Mouse (Mus musculus) liver, embryonic 13.5 days (tissue): ENCODE results near the gene Rimbp2. TPM values are rescaled to one million over a fixed set of nuclear protein-coding genes. Genes with fewer than 3 reads are reported as not detected.
A peak's percentile ranks its signal among the peaks of the same experiment; 100 is the strongest.
"Not testable (repeated sequence)": the region's sequence is repeated elsewhere in the genome, so short reads cannot be mapped to it uniquely, and the experiment has no call there.

Experiments
- ATAC-seq: fragments of 200-750 bp; cut with Nextera tagmentation; 2 replicates; pipeline ENCODE4 v1.8.0; 2017; ENCODE audit warnings: low read depth, mild to moderate bottlenecking, moderate number of reproducible peaks, moderate library complexity
- DNase-seq: peaks from one replicate; pipeline ENCODE4 v3.0.0; 2022
- H3K27ac ChIP-seq: fragments of 300-500 bp; sonication (generic); 2 replicates; pipeline ENCODE4 v1.5.1; 2015; ENCODE audit warnings: moderate library complexity, mild to moderate bottlenecking, inconsistent platforms
- H3K27me3 ChIP-seq: fragments of 300-500 bp; sonication (generic); 2 replicates; pipeline ENCODE4 v1.6.1; 2015; ENCODE audit warnings: mild to moderate bottlenecking, inconsistent platforms
- H3K36me3 ChIP-seq: fragments of 300-500 bp; sonication (generic); 2 replicates; pipeline ENCODE4 v1.6.1; 2015; ENCODE audit warnings: mild to moderate bottlenecking, inconsistent platforms
- H3K4me1 ChIP-seq: fragments of 300-500 bp; sonication (generic); replicated peaks from 2 replicates; pipeline ENCODE4 v1.6.1; 2015; ENCODE audit warnings: inconsistent platforms
- H3K4me2 ChIP-seq: fragments of 300-500 bp; sonication (generic); 2 replicates; pipeline ENCODE4 v1.6.1; 2015; ENCODE audit warnings: inconsistent platforms, mild to moderate bottlenecking, moderate library complexity
- H3K4me3 ChIP-seq: fragments of 300-500 bp; sonication (generic); replicated peaks from 2 replicates; pipeline ENCODE4 v1.5.1; 2015; ENCODE audit warnings: mild to moderate bottlenecking, inconsistent platforms
- H3K9ac ChIP-seq: fragments of 300-500 bp; sonication (generic); 2 replicates; pipeline ENCODE4 v1.6.1; 2015; ENCODE audit warnings: mild to moderate bottlenecking, inconsistent platforms
- H3K9me3 ChIP-seq: fragments of 300-500 bp; sonication (generic); replicated peaks from 2 replicates; pipeline ENCODE4 v1.6.1; 2016; ENCODE audit warnings: inconsistent platforms
- WGBS: fragments of 180-500 bp; shearing (Covaris S2); methylation state at CpG from one replicate; pipeline ENCODE4 v1.1.7; 2015; ENCODE audit not compliant: insufficient replicate concordance; 5-methylcytosine and 5-hydroxymethylcytosine counted together
- polyA plus RNA-seq: library from polyadenylated mRNA; unstranded; fragments of >200 nt; fragmentation: Nextera tagmentation; extraction: Ambion mirVana; gene quantifications from 2 replicates; pipeline ENCODE4 v1.2.1, GENCODE M21; 2015

Gene Rimbp2
- polyA plus RNA-seq, 1 experiment from 2014 or later = not detected

- Histone ChIP-seq H3K9me3 (no peaks in the 10 kb centered on the region), H3K4me1 (no peaks in the 10 kb centered on the region), H3K36me3 (no peaks in the 10 kb centered on the region), H3K9ac (no peak overlapping the region), H3K27ac (no peak overlapping the region), H3K4me2 (no peak overlapping the region), H3K4me3 (no peak overlapping the region), H3K27me3 (no peaks in the 10 kb centered on the region)
- DNase-seq (peak; percentile 46), ATAC-seq (no peak)
- 16% methylated on average over 14 of the region's 14 CpGs for WGBS
Measured at GRCm38 (mm10) chr5:128971298-128971697, 18.0 kb upstream of the Rimbp2 start.

- Histone ChIP-seq H3K36me3 (no peaks in the 10 kb centered on the region), H3K4me3 (no peak overlapping the region), H3K27ac (no peak overlapping the region), H3K9me3 (no peaks in the 10 kb centered on the region), H3K4me2 (no peak overlapping the region), H3K4me1 (no peaks in the 10 kb centered on the region), H3K9ac (no peak overlapping the region), H3K27me3 (no peaks in the 10 kb centered on the region)
- DNase-seq (no peak), ATAC-seq (no peak)
- WGBS = 50% methylated on average over 10 of the region's 10 CpGs
Measured at GRCm38 (mm10) chr5:128970878-128971277, 17.6 kb upstream of the Rimbp2 start.

GRCm38 (mm10) chr5:128964353-128964752 is 11.1 kb upstream of the Rimbp2 start:
- WGBS = 46% methylated on average over 4 of the region's 4 CpGs

GRCm38 (mm10) chr5:128958916-128959315 is 5.6 kb upstream of the Rimbp2 start:
- Histone ChIP-seq H3K9ac (no peak overlapping the region), H3K27me3 (peaks cover 2% of the 10 kb centered on the region), H3K9me3 (peaks cover 14% of the 10 kb centered on the region; the same call in 1 of the 2 replicates), H3K4me2 (no peak overlapping the region), H3K27ac (no peak overlapping the region), H3K4me3 (no peak overlapping the region), H3K36me3 (no peaks in the 10 kb centered on the region), H3K4me1 (no peaks in the 10 kb centered on the region)
- ATAC-seq (no peak), DNase-seq (no peak)
- WGBS = 71% methylated on average over 3 of the region's 3 CpGs

More at GRCm38 (mm10) chr5:128964353-128964752, 11.1 kb upstream of the Rimbp2 start:
- Histone ChIP-seq H3K9me3 (peaks cover 14% of the 10 kb centered on the region; the same call in 1 of the 2 replicates), H3K4me2 (no peak overlapping the region), H3K27me3 (no peaks in the 10 kb centered on the region), H3K4me3 (no peak overlapping the region), H3K36me3 (no peaks in the 10 kb centered on the region), H3K27ac (no peak overlapping the region), H3K9ac (no peak overlapping the region), H3K4me1 (no peaks in the 10 kb centered on the region)
- no peak for DNase-seq
- no peak for ATAC-seq

GRCm38 (mm10) chr5:128954371-128954770 is 1.1 kb upstream of the Rimbp2 start:
- not testable (repeated sequence) for H3K36me3 ChIP-seq, H3K4me2 ChIP-seq, DNase-seq, H3K4me1 ChIP-seq, H3K27ac ChIP-seq, H3K9me3 ChIP-seq, H3K9ac ChIP-seq, H3K4me3 ChIP-seq, ATAC-seq
- 75% methylated on average over 5 of the region's 5 CpGs for WGBS
- H3K27me3 ChIP-seq = peaks cover 28% of the 10 kb centered on the region

- H3K4me1 ChIP-seq = no peaks in the 10 kb centered on the region; the same call in 1 of the 2 replicates
- peak overlapping the region; percentile 40 for H3K4me2 ChIP-seq
- H3K4me3 ChIP-seq = 0 out of 2 replicates have a peak overlapping the region, but pooled peaks have one; percentile 21
- H3K27me3 ChIP-seq = peaks cover 28% of the 10 kb centered on the region
- WGBS = 3% methylated on average over 35 of the region's 35 CpGs
- no peaks in the 10 kb centered on the region for H3K36me3 ChIP-seq
- ATAC-seq (no peak), DNase-seq (no peak)
- no peaks in the 10 kb centered on the region for H3K9me3 ChIP-seq
- H3K9ac ChIP-seq = no peak overlapping the region
- no peak overlapping the region for H3K27ac ChIP-seq
Measured at GRCm38 (mm10) chr5:128952291-128953195, 743 bp downstream of the Rimbp2 start.

GRCm38 (mm10) chr5:128951472-128951871 is 1.8 kb downstream of the Rimbp2 start:
- Histone ChIP-seq H3K4me3 (no peak overlapping the region), H3K27me3 (peaks cover 28% of the 10 kb centered on the region), H3K27ac (no peak overlapping the region), H3K4me2 (no peak overlapping the region), H3K9me3 (no peaks in the 10 kb centered on the region), H3K9ac (no peak overlapping the region), H3K4me1 (no peaks in the 10 kb centered on the region; the same call in 1 of the 2 replicates), H3K36me3 (no peaks in the 10 kb centered on the region)
- ATAC-seq (no peak), DNase-seq (no peak)
- WGBS = 40% methylated on average over 4 of the region's 4 CpGs

- Histone ChIP-seq H3K4me3 (no peak overlapping the region), H3K4me1 (no peaks in the 10 kb centered on the region), H3K27me3 (peaks cover 7% of the 10 kb centered on the region), H3K27ac (no peak overlapping the region), H3K9me3 (no peaks in the 10 kb centered on the region), H3K4me2 (no peak overlapping the region), H3K9ac (no peak overlapping the region), H3K36me3 (no peaks in the 10 kb centered on the region)
- DNase-seq = no peak
- ATAC-seq = no peak
- WGBS = 63% methylated on average over 5 of the region's 5 CpGs
Measured at GRCm38 (mm10) chr5:128947093-128947492, 6.2 kb downstream of the Rimbp2 start.

- H3K4me3 ChIP-seq = no peak overlapping the region
- no peak for ATAC-seq
- H3K27ac ChIP-seq = no peak overlapping the region
- H3K4me1 ChIP-seq = no peaks in the 10 kb centered on the region
- H3K9ac ChIP-seq = no peak overlapping the region
- no peaks in the 10 kb centered on the region for H3K9me3 ChIP-seq
- no peak overlapping the region for H3K4me2 ChIP-seq
- H3K36me3 ChIP-seq = no peaks in the 10 kb centered on the region
- no peaks in the 10 kb centered on the region for H3K27me3 ChIP-seq
- WGBS = 55% methylated on average over 10 of the region's 10 CpGs
- DNase-seq = no peak
Measured at GRCm38 (mm10) chr5:128940436-128940835, 12.8 kb downstream of the Rimbp2 start.

GRCm38 (mm10) chr5:128935359-128935899 is 17.9 kb downstream of the Rimbp2 start:
- Histone ChIP-seq H3K36me3 (no peaks in the 10 kb centered on the region), H3K4me2 (no peak overlapping the region), H3K4me3 (no peak overlapping the region), H3K27ac (no peak overlapping the region), H3K4me1 (no peaks in the 10 kb centered on the region), H3K27me3 (no peaks in the 10 kb centered on the region), H3K9ac (no peak overlapping the region), H3K9me3 (no peaks in the 10 kb centered on the region)
- 70% methylated on average over 6 of the region's 6 CpGs for WGBS
- ATAC-seq (no peak), DNase-seq (no peak)

- Histone ChIP-seq H3K4me3 (no peak overlapping the region), H3K4me2 (no peak overlapping the region), H3K27ac (no peak overlapping the region), H3K36me3 (no peaks in the 10 kb centered on the region), H3K9ac (no peak overlapping the region), H3K9me3 (no peaks in the 10 kb centered on the region), H3K27me3 (no peaks in the 10 kb centered on the region), H3K4me1 (no peaks in the 10 kb centered on the region)
- ATAC-seq (no peak), DNase-seq (no peak)
- WGBS = 59% methylated on average over 5 of the region's 5 CpGs
Measured at GRCm38 (mm10) chr5:128932776-128933175, 20.5 kb downstream of the Rimbp2 start.
